Mouse (Mus musculus) heart, adult 9 months (tissue): Measurements from ENCODE around the gene Fabp2.

ENCODE experiments used
- DNase-seq, 2 experiments: peaks; one replicate each; pipeline ENCODE4 v3.0.0; 2022; ENCODE audit warnings: low spot score in 2 of 2

Fabp2 gene

GRCm38 (mm10) chr3:122894772-122895171 is at the start of gene Fabp2:
TSS of gene Fabp2 (plus strand) at chr3:122895072.
- DNase-seq = no peak

- DNase-seq = no peak
These were observed 46.4 kb upstream of the Fabp2 start for GRCm38 (mm10) chr3:122848410-122849034.

GRCm38 (mm10) chr3:122855149-122855548 is 39.7 kb upstream of the Fabp2 start:
- no peak for DNase-seq

- DNase-seq = no peak
These were observed 35.0 kb upstream of the Fabp2 start for GRCm38 (mm10) chr3:122859829-122860228.

- no peak for DNase-seq
These were observed 34.0 kb upstream of the Fabp2 start for GRCm38 (mm10) chr3:122860573-122861498.

- no peak for DNase-seq
These were observed 29.8 kb upstream of the Fabp2 start for GRCm38 (mm10) chr3:122865092-122865491.

GRCm38 (mm10) chr3:122868270-122868669 is 26.6 kb upstream of the Fabp2 start:
- DNase-seq = no peak

- DNase-seq = no peak
These were observed 23.3 kb upstream of the Fabp2 start for GRCm38 (mm10) chr3:122871596-122871995.

GRCm38 (mm10) chr3:122876870-122877269 is 18.0 kb upstream of the Fabp2 start:
- no peak for DNase-seq

GRCm38 (mm10) chr3:122877543-122877942 is 17.3 kb upstream of the Fabp2 start:
- no peak for DNase-seq

- DNase-seq = no peak
These were observed 16.1 kb upstream of the Fabp2 start for GRCm38 (mm10) chr3:122878705-122879315.

GRCm38 (mm10) chr3:122887505-122888301 is 7.2 kb upstream of the Fabp2 start:
- DNase-seq = no peak

GRCm38 (mm10) chr3:122888371-122888819 is 6.5 kb upstream of the Fabp2 start:
- no peak for DNase-seq

GRCm38 (mm10) chr3:122895189-122895731 is 388 bp downstream of the Fabp2 start:
- no peak for DNase-seq

- DNase-seq = no peak
These were observed 3.4 kb downstream of the Fabp2 start for GRCm38 (mm10) chr3:122898254-122898653.

GRCm38 (mm10) chr3:122903746-122904433 is 9.0 kb downstream of the Fabp2 start:
- DNase-seq = no peak

GRCm38 (mm10) chr3:122907841-122908240 is 13.0 kb downstream of the Fabp2 start:
- DNase-seq = no peak

- no peak for DNase-seq
These were observed 20.6 kb downstream of the Fabp2 start for GRCm38 (mm10) chr3:122915493-122915892.

- no peak for DNase-seq
These were observed 21.4 kb downstream of the Fabp2 start for GRCm38 (mm10) chr3:122916191-122916680.

GRCm38 (mm10) chr3:122918672-122919071 is 23.8 kb downstream of the Fabp2 start:
- DNase-seq = no peak

- DNase-seq = no peak
These were observed 24.4 kb downstream of the Fabp2 start, which contains the start of gene Gm10959 for GRCm38 (mm10) chr3:122919260-122919659. TSS of gene Gm10959 (minus strand) at chr3:122919360.
